Mouse (Mus musculus) olfactory bulb, adult 2 months (tissue): Measurements from ENCODE around the gene Glipr1. TPM values are rescaled to one million over a fixed set of nuclear protein-coding genes. Genes with fewer than 3 reads are reported as not detected.
A peak's percentile ranks its signal among the peaks of the same experiment; 100 is the strongest.

Experiments
- H3K27ac ChIP-seq: fragments of 200-500 bp; 2 replicates; pipeline ENCODE4 v1.5.1; 2012; ENCODE audit warnings: low read depth, low read length; ENCODE audit not compliant: insufficient read depth
- H3K4me1 ChIP-seq: fragments of 200-500 bp; 2 replicates; pipeline ENCODE4 v1.6.1; 2012; ENCODE audit warnings: low read length; ENCODE audit not compliant: control insufficient read depth, insufficient read depth
- H3K4me3 ChIP-seq: fragments of 200-500 bp; 2 replicates; pipeline ENCODE4 v1.5.1; 2012; ENCODE audit warnings: mild to moderate bottlenecking, low read depth, low read length, moderate library complexity; ENCODE audit not compliant: insufficient read depth
- CTCF ChIP-seq: fragments of 200-500 bp; IDR thresholded peaks from 2 replicates; pipeline ENCODE4 v1.5.1; 2012; ENCODE audit warnings: low read depth, mild to moderate bottlenecking, low read length, moderate library complexity; ENCODE audit not compliant: insufficient read depth
- POLR2A ChIP-seq: fragments of 200-500 bp; IDR thresholded peaks from 2 replicates; pipeline ENCODE4 v1.6.1; 2012; ENCODE audit warnings: mild to moderate bottlenecking, low read depth, low read length, moderate library complexity; ENCODE audit not compliant: insufficient read depth
- WGBS: fragments of 180-500 bp; shearing (Covaris S2); methylation state at CpG from one replicate; pipeline ENCODE4 v1.1.7; 2018; 5-methylcytosine and 5-hydroxymethylcytosine counted together
- polyA plus RNA-seq: library from polyadenylated mRNA; stranded (reverse); fragments of >200 nt; gene quantifications from 2 replicates; pipeline ENCODE4 v1.2.4, GENCODE M21; 2012; ENCODE audit warnings: low replicate concordance; ENCODE audit not compliant: missing spikeins, insufficient read depth, insufficient read length

The Glipr1 gene
- polyA plus RNA-seq, 1 experiment, result not detected

GRCm38 (mm10) chr10:111972542-111973361, 29.7 kb downstream of the Glipr1 start, which contains the start of gene Krr1:
Gene Krr1 (plus strand): TSS chr10:111972664.
- under 1% methylated on average over 51 of the region's 51 CpGs for WGBS
- Histone ChIP-seq H3K4me1 (no peaks in the 10 kb centered on the region), H3K27ac (0 out of 2 replicates have a peak within 1 kb of the TSS, but pooled peaks have one; percentile 19), H3K4me3 (peak within 1 kb of the TSS; percentile 88)
- TF ChIP-seq CTCF (no peak), POLR2A (peak; percentile 65)

- H3K27ac ChIP-seq, result no peak overlapping the region
- H3K4me1 ChIP-seq, result no peaks in the 10 kb centered on the region
- no peak overlapping the region for H3K4me3 ChIP-seq
- 80% methylated on average over 3 of the region's 3 CpGs for WGBS
- TF ChIP-seq CTCF (no peak), POLR2A (no peak)
These were observed 30.5 kb downstream of the Glipr1 start for GRCm38 (mm10) chr10:111971929-111972328.

GRCm38 (mm10) chr10:111966394-111966793, 36.0 kb downstream of the Glipr1 start:
- 60% methylated on average over 4 of the region's 4 CpGs for WGBS
- no peak overlapping the region for H3K27ac ChIP-seq
- H3K4me3 ChIP-seq, result no peak overlapping the region
- TF ChIP-seq CTCF (no peak), POLR2A (no peak)
- no peaks in the 10 kb centered on the region for H3K4me1 ChIP-seq

- Histone ChIP-seq H3K27ac (no peak overlapping the region), H3K4me1 (no peaks in the 10 kb centered on the region), H3K4me3 (no peak overlapping the region)
- 88% methylated on average over 6 of the region's 6 CpGs for WGBS
- TF ChIP-seq POLR2A, result no peak
- TF ChIP-seq CTCF, result no peak
These were observed 42.0 kb downstream of the Glipr1 start for GRCm38 (mm10) chr10:111960459-111960858.

- WGBS, result 82% methylated on average over 2 of the region's 2 CpGs
- no peak overlapping the region for H3K27ac ChIP-seq
- no peaks in the 10 kb centered on the region for H3K4me1 ChIP-seq
- TF ChIP-seq CTCF, result no peak
- H3K4me3 ChIP-seq, result no peak overlapping the region
These were observed 43.1 kb downstream of the Glipr1 start for GRCm38 (mm10) chr10:111959353-111959752.

GRCm38 (mm10) chr10:111958046-111958421, 44.4 kb downstream of the Glipr1 start:
- 44% methylated on average over 4 of the region's 4 CpGs for WGBS
- TF ChIP-seq CTCF (no peak), POLR2A (no peak)
- H3K4me1 ChIP-seq, result no peaks in the 10 kb centered on the region
- H3K4me3 ChIP-seq, result no peak overlapping the region
- no peak overlapping the region for H3K27ac ChIP-seq

DNA sequence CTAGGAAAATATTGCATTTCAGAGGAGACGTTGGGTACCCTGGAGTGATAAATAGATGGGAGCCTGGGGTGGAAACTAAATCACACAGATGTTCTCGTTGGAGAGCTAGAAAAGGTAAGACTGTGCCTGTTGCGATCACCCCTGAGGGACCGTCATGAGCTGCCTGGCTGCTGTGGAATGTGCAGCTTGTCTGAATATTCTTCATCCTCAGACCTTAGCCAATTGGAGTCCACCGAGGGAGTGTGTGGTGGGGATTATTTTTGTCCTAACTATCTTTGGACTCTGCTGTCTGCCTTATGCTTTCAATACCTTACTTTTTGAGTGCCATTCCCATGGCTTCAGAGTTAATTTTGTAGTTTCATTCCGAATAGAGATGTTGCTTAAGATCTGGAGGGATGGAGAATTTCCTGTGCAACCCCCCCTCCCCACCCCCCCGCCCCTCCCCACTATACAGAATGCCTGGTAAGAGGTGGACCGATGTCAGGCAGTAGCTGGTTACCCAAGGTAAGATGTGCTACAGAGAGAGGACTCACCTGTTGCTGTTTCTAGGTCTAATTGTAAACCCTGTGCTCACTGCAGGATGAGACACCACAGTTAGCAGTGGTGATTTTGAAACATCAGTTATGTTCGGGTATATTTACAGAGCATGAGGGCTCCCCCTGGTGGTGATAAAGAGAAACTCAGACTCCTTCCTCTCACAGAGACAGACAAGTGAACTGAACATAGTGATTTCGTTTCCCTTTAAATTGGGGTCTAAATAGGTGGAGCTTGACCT, 45.0 kb downstream of the Glipr1 start:
- 52% methylated on average over 10 of the region's 10 CpGs for WGBS
- Histone ChIP-seq H3K4me1 (no peaks in the 10 kb centered on the region), H3K27ac (no peak overlapping the region), H3K4me3 (no peak overlapping the region)
- TF ChIP-seq POLR2A (no peak), CTCF (no peak)

DNA sequence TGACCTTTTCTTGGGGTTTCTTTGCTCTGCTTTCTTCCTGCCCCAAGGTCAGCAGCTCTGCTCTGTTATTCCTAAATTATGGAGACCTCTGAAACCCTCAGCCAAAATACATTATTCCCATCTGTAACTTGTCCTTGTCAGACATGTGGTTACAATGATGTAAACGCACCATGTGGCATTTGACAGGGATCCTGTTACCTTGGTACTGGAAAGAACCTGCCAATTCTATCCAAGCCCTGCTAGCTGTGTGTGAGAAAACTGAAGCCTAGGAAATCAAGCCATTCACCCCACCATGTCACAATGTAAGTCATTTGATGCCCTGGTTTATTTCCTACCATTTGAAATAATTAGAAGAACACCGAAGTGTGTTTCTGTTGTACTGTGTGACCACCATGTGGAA, 46.6 kb downstream of the Glipr1 start:
- H3K4me3 ChIP-seq, result no peak overlapping the region
- H3K27ac ChIP-seq, result no peak overlapping the region
- no peaks in the 10 kb centered on the region for H3K4me1 ChIP-seq
- TF ChIP-seq CTCF (no peak), POLR2A (no peak)
- 88% methylated on average over 2 of the region's 2 CpGs for WGBS

DNA sequence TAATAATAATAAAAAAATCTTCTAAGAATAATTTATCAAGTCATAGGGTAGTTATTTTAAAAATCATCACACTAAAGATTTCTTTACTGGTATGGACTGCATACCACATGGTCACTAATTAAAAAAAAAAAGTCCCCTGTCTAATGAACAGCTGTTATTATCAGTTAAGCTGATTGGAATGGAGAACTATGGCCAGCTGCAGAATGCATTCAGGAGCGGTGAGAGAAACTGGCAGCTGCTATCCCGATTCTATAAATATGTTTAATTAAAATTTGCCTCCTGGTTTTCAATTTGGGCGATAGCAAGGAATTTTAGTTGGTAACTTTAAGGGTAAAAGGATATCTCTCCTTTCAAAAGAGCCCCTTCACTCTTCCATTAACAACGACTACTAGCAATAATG, 53.4 kb downstream of the Glipr1 start:
- H3K4me3 ChIP-seq, result no peak overlapping the region
- 37% methylated on average over 4 of the region's 4 CpGs for WGBS
- TF ChIP-seq CTCF (no peak), POLR2A (no peak)
- H3K27ac ChIP-seq, result no peak overlapping the region
- no peaks in the 10 kb centered on the region for H3K4me1 ChIP-seq
